Mouse (Mus musculus) liver, embryonic 14.5 days (tissue): ENCODE results near the gene Mta1.

ENCODE experiments used
- CTCF ChIP-seq: IDR thresholded peaks from 2 replicates; pipeline ENCODE4 v1.5.1; 2016; ENCODE audit warnings: antibody characterized with exemption, low read depth, control low read depth
- EP300 ChIP-seq: IDR thresholded peaks from 2 replicates; pipeline ENCODE4 v1.6.1; 2016; ENCODE audit warnings: antibody characterized with exemption, low read depth

GRCm38 (mm10) chr12:113150591-113150990 is 52.5 kb downstream of the Mta1 start:
- TF ChIP-seq CTCF (no peak), EP300 (no peak)
